Mouse (Mus musculus): Measurements from ENCODE around the gene Itfg2.
A peak's percentile ranks its signal among the peaks of the same experiment; 100 is the strongest.

Gene Itfg2

DNA sequence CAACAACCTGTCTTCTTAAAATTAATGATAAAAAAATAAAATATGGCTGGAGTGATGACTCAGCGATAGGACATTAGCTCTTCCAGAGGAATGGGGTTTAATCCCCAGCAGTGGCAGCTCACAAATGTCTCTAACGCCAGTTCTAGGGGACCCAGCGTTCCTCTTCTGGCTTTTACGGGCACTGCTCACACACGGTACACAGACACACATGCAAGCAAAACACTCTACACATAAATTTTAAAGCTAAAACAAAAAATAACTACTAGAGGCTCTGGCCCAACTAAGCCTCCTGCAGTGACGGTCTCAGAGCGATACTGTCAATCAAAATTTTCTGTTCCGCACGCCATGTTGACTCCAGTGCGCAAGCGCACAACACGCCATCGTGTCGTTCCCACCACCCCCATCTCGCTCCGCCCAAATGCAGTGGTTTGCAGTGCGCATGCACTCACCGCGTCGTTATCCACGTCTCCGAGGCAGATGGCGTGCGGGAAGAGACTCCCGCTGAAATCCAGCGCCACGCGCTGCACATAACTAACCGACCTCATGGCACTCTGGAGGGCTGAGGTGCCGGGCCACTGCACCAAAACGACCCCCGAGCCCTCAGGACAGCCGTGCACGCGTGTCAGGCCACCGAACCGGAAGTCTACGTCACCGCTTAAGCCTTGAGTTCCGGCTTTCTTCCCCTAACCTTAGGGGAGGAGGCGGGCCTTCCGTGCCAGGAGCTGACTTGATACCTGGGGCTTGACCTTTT is at the start of gene Itfg2:
Gene Itfg2 (minus strand): TSS at position 663 of the 751 bp plus-strand sequence.
- peak; percentile 89 for DNase-seq (ENCODE audit: low spot score)

DNA sequence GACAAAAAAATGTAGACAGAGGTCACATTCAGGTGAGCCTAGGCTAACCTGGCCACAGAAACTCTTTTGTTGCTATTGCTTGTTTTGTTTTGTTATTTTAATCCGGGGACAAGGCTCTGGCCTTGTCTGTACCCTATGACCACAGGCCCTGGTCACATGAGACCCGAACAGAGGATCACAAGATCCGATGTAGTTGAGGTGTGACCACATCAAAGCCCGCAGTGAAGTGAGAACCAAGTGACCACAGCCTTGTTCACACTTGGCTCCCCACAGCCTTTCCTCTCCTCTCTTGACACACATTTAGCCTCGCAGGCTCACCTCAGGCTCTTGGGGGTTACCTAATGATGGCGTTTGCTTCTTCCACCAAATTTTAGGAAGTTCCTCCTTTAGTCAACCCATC is 49.4 kb upstream of the Itfg2 start:
- no peak for DNase-seq (ENCODE audit: low spot score)

DNA sequence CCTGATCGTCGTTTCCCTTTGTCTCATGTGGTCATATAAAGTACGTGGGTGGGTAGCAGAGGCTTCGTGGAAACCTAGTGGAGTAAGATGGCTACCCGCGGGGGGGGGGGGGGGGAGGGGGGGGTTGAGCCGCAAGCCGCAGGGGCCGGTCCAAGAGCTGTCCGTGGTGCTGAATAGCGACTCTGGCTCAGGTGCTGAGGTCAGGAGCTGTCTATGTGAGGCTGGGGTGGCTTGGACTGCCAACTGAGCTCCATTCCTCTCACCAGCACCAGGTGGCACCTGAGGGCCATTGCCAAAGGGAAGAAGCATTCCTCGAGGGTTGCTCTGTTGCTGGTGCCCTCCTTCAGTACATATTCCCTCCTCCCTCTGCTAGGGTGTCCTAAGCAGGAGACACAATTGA is 44.7 kb upstream of the Itfg2 start:
- no peak for DNase-seq (ENCODE audit: low spot score)

DNA sequence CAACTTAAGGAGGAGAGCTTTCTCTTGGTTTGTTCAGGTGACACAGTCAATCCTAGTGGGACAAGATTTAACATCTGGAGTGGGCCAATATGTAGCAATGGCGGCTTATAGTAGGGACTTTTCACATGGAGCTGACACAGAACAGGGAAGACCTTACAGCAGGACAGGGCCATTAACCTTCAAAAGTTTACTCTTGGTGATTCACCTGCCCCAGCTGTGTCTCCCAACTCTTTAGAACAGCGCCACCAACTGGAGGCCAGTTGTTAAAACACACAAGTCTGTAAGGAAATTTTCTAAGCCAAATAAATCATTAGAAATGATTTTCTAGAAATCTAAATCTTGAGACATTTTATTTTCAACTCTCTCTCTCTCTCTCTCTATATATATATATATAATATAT is 42.6 kb upstream of the Itfg2 start:
- no peak for DNase-seq (ENCODE audit: low spot score)

DNA sequence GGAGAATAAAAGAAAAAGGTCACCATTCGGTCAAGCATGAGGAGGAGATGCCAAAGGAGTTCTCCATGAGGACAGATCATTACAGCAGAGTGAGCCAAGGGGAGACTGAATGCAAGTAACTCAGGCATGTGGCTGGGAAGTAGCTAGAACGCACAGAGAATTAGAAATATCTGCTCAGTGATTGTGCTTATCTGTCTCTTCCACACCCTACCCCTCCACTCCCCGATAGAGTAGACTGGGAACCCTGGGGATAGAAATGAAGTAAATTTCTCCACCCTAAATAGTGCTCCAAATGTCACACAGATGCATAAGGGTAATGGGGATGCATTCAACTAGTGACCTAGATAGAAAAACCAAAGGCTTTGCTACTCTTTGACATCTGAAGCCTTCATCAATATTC is 41.8 kb upstream of the Itfg2 start:
- no peak for DNase-seq (ENCODE audit: low spot score)

DNA sequence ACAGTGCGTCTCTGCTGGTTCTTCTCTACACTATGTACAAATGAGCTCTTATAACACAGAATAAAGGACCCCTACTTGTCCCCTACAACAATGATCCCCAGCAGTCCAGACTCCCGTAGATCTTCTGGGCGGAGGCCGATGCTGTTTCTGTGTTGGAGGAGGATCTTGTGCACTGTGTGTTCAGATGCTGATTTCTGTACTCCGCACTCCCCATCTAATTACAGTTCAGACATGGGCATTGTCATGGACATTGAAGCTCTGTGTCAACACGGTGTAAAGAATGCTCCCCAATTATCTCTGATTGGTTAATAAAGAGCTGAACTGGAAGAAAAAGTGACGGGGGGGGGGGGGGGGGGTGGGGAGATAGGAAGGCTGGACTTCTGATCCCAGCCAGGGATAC is 41.3 kb upstream of the Itfg2 start:
- DNase-seq (ENCODE audit: low spot score): no peak

DNA sequence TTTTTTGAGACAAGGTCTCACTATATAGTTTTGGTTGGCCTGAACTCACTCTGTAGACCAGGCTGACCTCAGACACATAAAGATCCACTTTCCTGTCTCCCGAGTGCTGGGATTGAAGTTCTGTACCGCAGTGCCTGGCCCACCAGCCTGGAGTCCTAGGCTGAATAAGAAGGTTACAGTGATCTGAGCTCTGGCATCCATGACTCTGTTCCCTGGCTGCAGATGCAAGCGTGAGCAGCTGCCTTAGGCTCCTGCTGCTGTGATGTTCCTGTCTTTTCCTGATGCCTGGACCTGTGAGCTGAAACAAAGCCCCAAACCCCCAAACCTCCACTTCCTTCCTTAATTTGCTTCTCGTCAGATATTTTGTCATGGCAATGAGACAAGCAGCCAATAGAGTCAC is 40.3 kb upstream of the Itfg2 start:
- no peak for DNase-seq (ENCODE audit: low spot score)

DNA sequence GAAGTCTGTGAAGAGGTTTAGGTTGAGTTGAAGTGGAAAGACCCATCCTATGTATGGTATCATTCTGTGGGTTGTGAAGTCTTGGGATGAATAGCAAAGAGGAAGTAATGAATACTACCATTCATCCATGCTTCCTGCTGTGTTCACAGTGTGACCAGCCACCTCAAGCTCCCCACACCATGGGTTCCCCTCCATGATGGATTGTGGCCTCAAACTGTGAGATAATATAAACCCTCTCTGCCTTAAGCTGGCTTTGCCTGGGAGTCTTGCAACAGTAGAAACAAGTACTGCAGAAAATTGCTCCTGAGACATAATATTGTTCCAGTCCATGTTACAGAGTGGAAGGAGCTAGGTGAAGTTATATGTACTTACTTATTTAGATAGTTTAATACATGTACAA is 36.9 kb upstream of the Itfg2 start:
- DNase-seq (ENCODE audit: low spot score): no peak

DNA sequence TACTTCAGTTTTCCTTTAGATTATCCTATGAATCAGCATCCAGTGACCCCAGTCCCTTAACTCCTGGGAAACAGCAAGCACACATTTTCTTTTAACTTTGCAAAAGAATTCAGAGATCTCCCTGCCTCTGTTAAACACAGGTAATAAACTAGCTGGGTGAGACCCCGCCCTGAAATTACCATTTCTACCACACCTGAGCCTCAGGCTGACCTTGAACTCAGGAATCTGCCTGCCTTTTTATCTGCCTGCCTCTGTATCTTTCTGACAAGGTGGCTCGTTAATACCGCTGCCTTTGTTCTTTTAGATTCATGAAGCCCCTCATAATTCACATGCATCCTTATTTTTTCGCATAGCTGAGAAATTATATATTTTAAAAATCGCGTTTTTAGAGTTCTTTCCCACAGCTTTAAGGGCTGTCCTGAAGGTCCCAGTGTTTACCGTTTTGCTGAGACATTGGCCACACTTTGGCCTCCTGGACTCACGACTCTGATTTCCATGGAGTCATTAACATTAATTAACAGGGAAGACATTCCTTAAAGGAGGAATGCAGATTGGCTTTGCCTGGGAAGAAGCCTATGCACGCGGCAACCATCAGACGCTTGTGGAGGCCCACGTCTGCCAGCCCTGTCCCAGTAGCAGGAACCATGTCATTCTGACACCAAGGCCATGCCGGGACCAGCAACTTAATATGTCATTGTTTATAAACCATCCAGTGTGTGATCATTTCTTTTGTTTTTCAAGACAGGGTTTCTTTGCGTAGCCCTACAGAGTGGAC is 36.2 kb upstream of the Itfg2 start:
- no peak for DNase-seq (ENCODE audit: low spot score)

DNA sequence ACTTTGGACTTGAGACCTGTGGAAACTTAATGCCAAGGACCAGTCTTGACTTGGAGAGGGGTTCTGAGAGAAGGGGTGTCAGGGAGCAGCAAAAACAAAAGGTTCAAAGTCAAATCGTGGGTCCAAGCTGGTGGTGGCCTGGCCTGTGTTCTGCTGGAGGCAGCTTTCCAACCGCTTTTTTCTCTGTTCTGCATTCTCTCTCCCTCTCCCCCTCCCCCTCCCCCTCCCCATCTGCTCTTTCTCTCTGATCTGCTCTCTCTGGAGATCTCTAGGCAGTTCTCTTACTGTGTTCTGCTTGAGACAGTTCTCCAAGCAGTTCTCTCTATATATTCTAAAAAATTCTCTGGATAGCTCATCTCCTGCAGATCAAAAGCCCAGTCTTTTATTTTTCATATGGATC is 35.6 kb upstream of the Itfg2 start:
- DNase-seq (ENCODE audit: low spot score): no peak

DNA sequence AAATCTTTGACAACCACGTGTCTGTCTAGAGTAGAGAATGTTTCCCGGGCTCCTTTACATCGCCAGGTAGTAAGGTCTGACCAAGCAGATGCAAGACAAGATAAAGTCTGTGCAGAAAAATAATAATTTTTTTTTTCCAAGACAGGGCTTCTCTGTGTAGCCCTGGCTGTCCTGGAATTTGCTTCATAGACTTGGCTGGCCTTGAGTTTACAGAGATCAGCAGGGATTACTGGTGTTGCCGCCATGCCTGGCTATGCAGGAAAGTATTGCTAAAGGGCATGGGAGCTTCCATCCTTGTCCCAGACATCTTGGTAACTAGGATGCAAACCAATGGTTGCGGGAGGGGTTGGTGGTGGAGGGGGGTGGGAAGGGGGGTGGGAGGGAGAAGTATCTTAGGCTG is 32.5 kb upstream of the Itfg2 start:
- no peak for DNase-seq (ENCODE audit: low spot score)

DNA sequence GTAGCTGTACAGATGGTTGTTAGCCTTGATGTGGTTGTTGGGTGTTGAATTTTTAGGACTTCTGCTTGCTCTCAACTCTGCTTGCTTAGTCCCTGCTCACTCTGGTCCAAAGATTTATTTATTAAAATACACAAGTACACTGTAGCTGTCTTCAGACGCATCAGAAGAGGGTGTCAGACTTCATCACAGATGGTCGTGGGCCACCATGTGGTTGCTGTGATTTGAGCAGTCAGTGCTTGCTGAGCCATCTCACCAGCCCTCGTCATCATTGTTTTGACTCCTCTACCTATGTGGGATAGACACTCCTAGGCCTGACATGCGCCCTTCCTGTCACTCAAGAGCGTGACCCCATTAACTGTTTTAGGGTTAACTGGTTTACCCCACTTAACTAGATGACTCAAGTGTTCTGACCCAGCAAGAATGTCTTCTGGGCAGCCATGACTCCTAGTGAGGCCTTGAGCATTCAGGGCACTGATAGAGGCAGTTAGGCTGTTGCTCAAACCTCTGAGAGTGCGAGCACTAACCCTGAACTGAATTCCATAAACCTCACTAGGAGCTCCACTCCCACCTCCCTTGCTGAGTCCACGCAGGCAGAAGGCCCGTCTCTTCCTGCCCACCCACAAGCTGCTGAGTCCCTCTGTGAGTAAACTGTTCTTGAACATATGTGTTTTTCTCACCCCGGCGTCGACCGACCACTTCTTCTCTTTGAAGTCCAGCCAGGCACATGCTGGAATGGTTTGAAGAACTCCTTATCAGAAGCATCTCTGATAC is 31.3 kb upstream of the Itfg2 start:
- DNase-seq (ENCODE audit: low spot score): no peak

DNA sequence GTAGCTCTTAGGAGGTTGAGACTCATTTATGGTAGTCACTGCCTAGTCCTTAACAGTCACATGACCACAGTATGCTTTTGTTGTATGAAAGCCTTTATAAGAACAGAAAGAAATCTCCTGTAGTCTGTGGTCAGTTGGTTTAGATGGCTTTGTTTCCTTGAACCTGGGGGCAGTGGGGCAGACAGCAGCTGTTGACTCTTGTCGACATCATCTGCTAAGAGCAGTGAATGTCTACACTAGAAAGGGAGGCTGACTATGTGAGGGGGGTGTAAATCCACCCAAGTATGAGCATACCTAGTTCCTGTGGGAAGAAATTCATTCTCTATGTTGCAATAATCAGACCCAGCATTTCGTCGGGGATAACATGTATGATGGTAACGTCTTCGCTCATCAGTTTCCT is 22.3 kb upstream of the Itfg2 start:
- no peak for DNase-seq (ENCODE audit: low spot score)

DNA sequence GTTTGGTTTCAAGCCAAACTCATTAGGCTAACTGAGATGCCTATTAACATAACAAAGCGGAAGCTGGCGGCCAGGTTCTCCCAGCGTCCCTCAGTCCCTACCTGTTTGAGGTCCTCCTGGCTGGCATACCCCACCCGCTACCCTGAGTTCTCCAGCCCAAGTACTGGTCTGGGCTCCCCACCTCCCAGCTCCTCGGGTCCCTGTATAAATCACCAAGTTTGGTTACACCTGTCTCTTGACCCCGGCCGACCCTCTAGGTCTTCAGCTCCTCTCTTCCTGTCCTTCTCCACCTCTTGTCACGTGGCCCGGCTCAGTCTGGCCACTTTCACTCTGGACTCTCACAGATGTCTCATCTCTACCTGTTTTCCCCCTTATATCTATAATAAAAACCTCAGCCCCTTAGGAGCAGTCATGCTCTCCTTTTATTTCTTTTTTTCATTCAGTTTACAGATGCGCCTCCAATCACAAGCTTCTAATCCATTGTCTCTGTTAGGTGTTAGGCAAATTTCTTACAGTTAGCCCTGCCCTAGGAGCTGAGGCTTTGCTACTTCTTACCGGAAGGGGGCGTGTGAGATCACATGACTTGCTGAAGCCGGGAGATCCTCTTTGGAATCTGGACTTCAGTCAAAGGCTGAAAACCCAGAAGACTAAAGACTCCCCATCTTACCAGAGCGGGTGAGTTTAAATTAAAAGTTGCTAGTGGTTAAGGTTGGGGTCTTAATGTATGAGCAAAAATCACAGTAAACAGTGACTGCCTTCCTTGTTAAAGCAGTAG is 21.2 kb upstream of the Itfg2 start:
- no peak for DNase-seq (ENCODE audit: low spot score)

DNA sequence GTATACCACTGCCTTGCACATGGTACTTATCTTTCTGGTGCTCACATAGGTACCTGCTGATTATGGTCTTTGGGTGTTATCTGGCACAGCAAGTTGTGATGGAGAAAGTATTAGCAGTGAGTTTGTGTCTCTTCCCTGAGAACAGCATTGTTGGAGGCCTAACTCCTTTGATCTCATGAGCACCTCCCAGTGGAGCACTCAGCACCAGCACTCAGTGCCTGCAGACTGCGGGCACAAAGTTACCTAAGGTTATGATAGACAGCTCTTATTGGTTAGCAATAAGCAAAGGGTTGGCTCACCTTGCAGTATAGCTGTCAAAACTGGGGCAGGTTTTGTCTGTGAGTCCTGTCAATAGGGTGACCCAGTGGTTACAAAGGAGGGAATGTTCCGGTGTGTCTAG is 15.5 kb upstream of the Itfg2 start:
- no peak for DNase-seq (ENCODE audit: low spot score)

DNA sequence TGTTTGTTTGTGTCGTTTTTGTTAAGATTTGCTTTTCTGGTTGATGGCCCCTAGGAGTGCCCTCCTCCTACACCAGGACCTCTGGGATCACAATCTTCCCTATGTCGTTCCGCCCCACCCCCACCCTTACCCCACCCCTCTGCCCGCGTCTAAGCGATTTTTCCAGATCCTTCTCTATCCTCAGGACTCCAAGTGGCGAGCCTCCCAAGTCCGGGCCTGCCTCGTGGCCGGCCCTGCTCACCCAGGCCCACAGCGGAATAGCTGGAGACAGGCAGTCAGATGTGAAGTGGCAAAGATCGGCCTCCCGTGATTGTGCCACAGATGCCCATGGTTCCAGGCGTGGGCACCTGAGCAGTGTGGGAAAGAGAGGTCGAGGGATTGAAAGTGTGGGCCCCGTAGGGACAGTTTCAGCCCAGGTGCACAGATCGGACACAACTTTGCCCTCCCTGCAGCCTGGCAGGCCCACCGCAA is 14.2 kb upstream of the Itfg2 start:
- no peak for DNase-seq (ENCODE audit: low spot score)

DNA sequence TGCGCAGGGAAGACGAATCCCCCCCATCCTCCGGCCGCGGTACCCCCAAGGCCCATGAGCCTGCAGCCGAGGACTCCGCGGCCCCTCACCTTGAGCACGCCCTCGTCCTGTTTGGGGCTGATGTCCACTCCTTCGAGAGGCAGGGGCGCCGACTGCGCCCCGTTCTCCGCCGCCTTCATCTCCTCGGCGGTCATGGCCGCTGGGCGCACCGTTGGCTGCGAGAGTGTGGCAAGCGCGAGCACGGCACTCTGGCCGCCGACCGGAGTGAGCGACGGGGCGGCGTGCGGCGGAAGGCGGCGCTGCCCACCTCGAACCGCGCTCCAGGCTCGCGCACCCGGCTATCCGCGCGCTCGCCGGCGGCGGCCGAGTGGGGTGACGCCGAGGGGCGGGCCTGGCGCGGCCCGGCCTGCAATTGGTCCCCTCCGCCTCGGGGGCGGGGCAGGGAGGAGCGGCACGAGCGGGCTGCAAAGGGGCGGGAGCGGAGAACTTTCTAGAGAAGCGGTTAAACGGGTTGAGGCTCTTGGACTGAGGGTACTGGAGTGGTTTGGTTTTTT is 13.7 kb upstream of the Itfg2 start, which contains the start of gene Fkbp4:
Gene Fkbp4 (minus strand): TSS at position 361 of the 554 bp plus-strand sequence.
- peak; percentile 78 for DNase-seq (ENCODE audit: low spot score)

DNA sequence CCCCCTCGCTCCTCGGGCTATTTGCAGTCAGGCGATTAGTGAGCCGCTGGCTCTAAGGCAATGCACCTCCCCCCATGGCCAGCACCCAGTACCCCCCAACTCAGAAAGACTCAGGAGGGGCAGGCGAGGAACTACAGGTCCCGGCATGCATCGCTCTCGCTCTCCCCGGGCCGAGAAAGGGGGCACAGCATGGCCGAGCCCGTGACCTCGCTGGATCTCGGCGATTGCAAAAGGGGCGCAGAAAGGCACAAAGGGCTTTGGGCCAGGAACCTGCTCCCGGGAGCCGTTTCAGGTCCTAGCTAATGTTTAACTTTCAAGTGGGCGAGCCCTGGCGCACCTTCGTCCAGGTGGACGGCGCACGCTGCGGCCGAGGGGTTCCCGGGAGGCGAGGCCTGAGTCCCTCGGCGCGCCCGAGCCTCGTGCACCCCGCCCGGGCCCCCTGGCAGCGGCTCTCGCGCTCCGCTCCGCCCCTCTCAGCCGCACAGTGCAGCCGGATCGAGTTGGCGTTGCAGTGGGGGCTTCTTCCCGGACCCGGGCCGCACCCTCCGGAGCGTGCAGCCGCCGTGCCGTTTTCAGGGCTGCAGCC is 13.1 kb upstream of the Itfg2 start:
- DNase-seq (ENCODE audit: low spot score): peak; percentile 50

DNA sequence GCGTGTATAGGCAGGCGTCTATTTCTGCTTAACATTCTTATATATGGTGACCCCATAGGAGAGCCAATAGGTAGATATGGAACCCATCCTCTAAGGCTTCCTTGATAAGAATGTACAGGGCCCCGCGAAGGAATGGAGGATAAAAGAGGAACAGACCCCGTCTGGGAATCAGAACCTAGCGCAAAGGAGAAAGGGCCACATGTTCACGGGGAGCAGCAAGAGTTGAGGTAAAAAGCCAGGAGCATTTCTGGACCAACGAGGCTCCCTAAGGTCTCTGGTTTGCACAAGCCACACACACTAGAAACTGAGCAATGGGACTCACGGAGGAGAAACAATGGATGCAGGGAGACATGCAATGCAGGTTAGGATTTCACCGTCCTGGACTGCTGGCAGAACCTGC is 12.6 kb upstream of the Itfg2 start:
- DNase-seq (ENCODE audit: low spot score): no peak

DNA sequence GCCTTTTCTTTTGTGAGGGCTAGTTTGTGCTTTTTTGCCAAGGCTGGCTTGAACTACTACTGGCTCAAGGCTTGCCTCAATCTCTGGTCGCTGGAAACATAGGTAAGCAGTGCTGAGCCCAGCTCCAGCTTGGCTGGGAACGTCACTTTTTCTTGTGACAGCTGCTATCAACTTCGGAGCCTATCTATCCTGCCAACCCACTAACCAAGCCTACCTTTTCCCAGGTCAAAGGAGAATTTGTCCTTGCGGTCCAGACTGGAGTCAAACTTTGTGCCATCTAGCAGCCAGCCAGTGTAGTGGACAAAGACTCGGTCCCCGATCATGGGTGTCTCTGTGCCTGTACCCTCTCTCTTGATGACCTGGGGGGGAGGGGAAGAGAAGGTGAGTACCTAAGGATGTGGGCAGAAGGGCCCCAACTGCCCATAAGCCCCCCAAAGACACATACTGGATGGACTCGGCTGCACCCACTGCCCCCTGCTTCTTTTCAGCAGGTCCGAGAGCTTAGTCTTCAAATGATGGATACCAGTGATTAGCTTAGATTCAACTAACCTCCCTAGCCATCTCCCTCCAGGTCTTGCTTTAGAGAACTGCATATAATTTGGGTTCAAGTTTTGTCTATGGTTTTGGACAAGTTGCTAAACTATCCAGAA is 11.8 kb upstream of the Itfg2 start:
- no peak for DNase-seq (ENCODE audit: low spot score)

DNA sequence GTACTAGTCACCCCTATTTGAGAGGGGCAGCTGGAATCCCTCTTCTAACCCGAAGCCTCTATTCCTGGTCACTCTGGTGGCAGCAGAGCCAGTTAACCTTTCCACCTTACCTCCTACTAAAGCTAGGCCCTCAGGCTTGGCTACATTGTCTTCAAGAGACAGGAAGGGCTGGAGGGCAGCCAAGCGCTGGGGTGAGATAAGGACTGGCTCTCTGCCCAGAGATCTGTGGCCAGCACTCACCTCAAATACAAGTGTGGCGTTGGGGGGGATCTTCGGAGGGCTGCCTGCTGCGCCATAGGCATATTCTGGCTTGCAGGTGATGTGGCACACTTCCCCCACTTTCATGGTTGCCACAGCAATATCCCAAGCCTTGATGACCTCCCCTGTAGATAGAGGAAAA is 10.7 kb upstream of the Itfg2 start:
- no peak for DNase-seq (ENCODE audit: low spot score)

All from ovary, postnatal 10 days (tissue).